Mouse (Mus musculus): ENCODE data around the gene Tet3.
A peak's percentile ranks its signal among the peaks of the same experiment; 100 is the strongest.

Tet3 gene

GRCm38 (mm10) chr6:83459034-83459644 is at the start of gene Tet3:
Gene Tet3 (minus strand): TSS chr6:83459084.
- DNase-seq (ENCODE audit: low read depth, low spot score), result no peak

DNA sequence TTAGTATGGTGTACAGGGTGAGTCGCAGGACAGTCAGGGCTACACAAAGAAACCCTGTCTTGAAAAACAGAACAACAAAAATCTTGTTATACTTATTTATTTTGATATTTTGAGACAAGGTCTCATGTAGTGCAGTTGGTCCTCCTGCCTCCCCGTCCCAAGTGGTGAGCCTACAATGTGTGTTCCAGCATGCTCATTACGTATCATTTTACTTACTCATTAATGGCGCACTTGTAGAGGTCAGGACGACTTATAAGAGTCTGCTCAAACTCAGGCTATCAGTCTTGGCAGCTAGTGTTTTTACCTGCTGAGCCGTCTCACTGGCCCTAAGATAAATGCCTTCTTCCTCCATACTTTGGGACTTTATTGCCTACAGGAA is 48.3 kb upstream of the Tet3 start:
- no peak for DNase-seq (ENCODE audit: low read depth, low spot score)

DNA sequence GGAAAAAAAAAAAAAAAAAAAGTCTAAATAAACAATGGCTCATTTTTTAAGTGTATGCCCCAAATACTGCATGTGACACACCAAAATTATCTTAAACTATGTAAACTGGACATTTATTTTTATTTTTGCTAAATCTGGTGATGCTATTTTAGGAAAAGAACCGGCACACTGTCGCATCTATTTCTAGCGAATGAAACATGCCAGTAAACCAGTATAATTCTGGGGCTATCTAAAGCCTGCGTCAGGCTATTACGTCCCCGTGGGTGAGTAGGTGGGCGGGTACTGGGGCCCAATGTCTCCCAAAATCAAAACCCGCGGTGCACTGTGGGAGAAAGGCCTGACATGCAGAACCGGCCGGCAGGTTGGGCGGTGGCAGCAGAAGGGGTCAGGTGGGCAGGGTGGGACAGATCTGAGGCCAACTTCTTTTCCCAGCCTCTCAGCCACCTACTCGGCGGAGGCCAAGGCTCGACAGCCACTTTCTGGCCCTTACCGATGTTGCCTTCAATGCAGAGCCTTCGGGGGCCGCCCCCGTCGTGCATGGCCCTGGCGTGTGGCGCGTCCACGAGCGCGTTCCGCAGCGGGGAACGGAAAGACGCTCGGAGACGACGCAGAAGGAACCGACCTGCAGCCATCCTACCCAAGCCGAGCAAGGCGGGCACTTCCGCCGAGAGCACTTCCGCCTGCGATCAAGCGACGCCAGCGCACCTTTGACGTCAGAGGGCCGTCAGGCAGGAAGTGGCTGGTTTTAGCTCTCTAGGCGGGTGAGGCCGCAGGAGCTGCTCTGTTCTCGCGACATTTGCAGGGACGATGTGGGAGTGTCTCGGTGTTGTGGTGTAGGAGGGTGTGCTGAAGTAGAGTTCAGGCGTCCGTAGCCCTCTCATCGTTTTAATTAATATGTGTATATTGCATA is 47.6 kb upstream of the Tet3 start, which contains the start of gene Dguok:
Gene Dguok (minus strand): TSS at position 712 of the 910 bp plus-strand sequence.
- peak; percentile 100 for DNase-seq (ENCODE audit: low read depth, low spot score)

DNA sequence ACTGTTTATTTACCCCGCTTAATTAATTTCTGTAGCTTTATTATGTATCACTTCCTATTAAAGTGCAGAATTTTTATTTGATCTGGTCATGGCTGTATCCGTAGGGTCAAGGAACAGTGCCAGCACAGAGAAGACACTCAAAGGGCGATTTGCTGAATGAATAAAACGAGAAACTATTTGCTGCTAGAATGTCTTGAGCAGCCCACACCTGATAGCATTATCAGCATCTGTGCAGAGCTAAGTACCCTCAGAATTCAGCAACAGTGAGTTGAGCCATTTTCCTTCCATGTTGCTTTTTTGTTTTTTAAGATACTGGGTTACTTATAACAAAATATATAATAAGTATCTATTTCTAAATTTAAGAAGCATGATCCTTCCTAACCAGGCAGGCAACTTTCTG is 46.7 kb upstream of the Tet3 start:
- DNase-seq (ENCODE audit: low read depth, low spot score), result no peak

DNA sequence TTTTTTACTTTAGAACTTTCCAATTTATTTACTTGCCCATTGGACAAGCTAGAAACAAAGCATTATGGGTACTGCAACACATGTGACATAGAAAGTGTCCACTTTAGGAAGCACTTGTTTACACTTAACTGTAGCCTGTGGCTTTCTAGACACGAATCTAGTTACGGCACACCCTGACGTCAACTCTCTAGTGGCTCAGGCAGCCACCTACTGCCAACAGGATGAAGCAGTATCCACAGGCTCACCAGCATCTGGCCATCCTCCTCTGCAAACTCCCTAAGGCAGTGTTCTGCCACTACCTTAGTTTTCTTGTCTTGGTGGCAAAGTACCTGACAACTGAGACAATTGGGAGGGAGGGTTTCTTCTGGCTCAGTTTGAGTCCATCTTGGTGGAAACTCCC is 44.5 kb upstream of the Tet3 start:
- no peak for DNase-seq (ENCODE audit: low read depth, low spot score)

DNA sequence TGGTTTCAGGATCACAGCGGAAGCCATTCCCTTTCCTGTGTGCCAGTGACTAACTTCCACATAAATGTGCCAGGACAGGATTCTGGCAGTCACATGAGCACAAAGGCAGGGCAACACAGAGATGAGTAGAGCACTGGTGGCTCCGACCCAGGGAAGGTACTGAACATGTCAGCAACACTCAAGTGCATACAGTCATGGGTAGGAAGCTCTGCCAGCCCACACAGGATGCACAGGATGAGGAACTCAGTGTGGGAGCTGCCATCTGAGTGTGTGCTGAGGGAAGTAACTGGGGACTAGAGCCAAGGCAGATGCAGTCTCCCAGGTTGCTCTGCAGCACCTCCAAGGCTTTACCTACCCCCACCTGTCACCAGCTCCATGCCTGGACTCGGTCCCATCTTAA is 43.8 kb upstream of the Tet3 start:
- no peak for DNase-seq (ENCODE audit: low read depth, low spot score)

DNA sequence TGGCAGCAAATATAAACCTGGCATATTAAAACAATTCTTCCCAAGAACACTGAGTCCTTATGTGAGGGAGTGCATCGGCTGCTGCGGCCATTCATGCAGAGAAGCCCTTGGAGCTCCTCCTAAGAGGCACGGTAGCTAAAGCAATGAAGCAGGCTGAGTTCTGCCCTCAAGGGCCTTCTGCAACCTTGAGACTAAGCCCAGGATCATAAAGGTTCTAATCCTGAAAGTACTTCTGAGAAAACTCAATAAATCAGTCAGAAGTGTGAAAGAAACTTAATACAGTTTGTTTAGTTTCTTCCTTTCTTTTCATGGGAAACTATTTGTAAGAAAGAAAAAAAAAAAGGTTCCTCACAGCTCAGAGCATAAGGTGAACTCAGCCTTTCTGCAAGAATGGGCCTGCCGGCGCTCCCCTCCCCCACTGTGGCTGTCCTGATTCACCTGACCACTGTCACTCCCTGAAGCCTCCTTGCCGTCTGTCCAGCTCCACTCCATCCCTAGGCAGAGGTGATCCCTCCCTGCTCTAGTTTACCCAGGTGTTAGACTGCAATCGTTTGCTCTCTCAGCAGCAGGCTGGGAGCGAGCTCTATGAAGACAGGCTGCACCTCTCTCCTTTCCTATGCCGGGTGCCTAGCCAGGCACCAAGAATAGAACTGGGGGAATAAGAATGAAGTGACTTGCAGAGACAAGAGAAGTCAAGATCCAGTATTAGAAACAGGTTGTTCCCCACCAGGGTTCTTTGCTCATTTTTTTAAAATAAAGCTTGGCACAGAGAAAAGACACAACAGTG is 42.8 kb upstream of the Tet3 start:
- no peak for DNase-seq (ENCODE audit: low read depth, low spot score)

DNA sequence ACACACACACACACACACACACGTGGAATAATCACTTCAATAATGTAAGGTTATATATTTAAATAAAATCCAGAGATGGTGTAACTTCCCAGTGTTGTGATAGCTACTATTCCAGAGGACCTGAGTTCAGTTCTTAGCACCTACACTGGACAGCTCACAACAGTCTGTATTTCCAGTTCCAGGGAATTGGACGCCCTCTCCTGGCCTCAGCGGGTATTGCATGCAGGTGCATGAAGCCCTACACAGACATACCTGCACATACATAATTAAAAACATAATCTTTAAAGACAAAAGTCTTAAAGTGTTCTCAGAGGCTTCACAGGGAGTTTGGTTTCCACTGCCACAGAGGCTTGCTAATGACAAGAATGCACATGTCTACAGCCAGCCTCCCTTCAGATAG is 41.6 kb upstream of the Tet3 start:
- DNase-seq (ENCODE audit: low read depth, low spot score), result no peak

- no peak for DNase-seq (ENCODE audit: low read depth, low spot score)
These were observed 40.2 kb upstream of the Tet3 start for GRCm38 (mm10) chr6:83499078-83499477.

DNA sequence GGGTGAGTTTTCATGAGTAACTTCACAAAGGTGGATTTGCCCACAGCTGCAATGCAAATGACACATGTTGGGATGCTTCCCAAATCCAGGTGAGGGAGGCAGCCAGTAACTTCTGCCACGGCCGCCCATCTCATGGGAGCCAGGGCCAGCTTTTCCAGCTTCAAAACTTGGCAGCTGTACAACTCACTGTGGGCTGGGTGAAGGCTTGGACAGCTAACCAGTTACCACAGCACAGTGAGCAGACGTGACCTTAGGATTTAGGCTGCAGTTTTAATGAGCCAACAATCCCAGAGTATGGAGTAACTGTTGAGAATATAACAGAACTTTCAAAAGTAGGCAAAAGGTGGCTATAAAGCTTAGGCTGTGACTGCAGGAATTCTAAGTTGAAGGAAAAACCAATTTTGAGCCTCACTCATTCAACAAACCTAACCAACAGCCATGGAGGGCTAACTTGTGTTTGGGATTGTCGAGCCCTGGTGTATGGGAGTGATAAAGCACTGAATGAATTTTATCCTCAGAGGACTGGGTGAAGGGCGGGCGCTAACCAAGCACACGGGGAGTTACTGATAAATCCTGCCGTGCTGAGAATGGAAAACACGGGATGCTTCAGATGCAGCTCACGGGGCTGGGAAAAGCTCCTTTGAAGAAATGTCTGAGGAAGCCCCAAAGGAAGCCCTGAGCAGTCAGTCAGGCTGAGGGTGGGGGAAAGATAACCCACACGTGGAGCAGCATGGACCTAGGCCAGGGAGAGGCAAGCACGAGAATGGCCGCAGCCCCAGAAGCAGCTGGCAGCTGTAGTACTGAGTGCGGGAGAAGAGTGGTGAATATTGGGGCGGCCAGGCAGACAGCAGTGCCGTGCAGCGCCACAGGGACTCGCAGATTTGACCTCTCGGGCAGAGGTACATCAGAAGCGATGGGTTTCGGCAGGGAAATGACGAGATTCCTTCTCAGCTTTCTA is 38.1 kb upstream of the Tet3 start:
- DNase-seq (ENCODE audit: low read depth, low spot score), result peak; percentile 81

- peak; percentile 94 for DNase-seq (ENCODE audit: low read depth, low spot score)
These were observed 37.3 kb upstream of the Tet3 start for GRCm38 (mm10) chr6:83496009-83496752.

GRCm38 (mm10) chr6:83490622-83491021 is 31.7 kb upstream of the Tet3 start:
- DNase-seq (ENCODE audit: low read depth, low spot score), result no peak

- no peak for DNase-seq (ENCODE audit: low read depth, low spot score)
These were observed 29.3 kb upstream of the Tet3 start for GRCm38 (mm10) chr6:83488200-83488599.

DNA sequence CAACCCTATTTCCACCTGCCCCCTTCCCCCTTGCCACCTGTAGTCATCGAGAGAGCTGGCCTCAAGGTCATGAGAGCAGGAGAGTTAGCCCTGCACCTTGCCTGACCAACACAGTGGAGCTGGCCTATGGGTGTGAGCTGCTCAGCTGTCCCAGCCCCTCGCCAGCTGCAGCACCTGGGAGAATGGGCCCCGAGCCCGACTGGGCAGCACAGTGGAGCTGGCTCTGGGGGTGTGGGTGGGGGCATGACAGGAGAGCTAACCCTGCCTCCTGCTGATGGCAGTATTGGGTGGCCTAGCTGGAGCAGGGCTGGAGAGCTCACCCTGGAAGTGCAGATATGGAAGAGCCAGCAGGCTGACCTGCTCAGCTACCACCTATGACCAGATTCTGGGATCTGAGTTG is 28.4 kb upstream of the Tet3 start:
- no peak for DNase-seq (ENCODE audit: low read depth, low spot score)

DNA sequence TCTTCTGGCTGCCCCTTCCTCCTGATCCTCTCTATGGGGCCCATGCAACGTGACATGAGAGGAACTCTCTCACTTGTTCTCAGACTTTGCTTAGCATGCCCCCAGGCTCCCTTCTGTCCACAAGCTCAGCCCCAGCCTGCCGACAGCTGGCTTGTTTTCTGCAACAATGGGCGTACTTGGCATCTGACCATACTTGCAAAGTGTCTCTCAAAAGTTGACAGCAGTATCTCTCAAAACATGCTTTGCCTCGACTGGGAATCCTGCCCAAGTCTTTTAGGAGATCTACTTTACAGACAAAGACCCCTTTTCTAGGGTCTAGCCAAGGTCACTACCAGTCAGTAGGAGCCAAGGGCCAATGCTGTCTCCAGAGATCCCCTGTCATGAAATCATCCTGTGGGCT is 27.0 kb upstream of the Tet3 start:
- DNase-seq (ENCODE audit: low read depth, low spot score), result no peak

DNA sequence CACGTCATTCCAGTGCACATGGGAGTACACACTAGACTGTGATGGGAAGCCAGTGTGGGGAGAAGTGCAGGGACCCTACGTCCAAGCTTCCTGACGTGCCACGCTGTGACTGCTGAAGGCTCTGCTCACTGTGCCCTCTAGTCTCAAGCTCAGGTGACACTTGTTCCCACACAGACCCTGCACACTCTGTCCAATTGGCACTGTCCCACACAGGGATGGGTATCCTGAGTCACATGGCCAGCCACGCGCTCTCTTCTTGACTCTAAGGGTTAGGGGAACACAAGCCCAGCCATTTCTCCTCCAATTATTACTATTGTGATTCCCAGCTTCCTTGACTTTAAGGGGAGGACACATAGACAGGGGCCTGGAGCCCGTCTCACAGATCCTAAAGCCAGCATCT is 24.9 kb upstream of the Tet3 start:
- DNase-seq (ENCODE audit: low read depth, low spot score), result no peak

DNA sequence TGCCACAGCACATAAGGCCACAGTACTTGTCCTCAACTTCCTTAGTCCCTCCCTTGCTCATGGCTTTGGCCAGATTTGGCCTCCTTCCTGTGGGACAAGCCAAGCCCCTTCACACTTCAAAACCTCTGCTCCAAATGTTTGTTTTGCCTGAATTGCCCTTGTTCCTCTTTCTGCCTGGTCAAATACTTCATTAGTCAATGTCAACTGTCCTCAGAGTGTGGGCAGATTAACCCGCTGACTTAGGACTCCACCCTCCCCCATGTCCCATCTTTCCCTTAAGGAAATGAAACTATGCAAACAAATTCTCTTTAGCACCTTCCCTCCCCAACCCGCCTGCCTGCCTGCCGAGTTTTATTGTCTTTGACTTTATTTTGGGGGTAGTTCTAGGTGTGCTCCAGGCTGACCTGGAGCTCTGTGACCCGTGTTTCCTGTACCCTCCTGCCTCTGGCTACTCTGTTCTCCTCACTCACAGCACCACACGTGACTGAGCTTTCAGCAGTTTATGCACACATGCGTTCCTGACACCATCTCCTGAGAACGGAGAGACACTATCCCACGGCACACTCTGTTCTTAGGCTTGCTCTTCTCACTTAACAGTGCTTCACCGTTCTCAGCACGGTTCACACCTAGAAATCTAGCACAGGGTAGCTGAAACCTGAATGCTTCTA is 23.7 kb upstream of the Tet3 start:
- no peak for DNase-seq (ENCODE audit: low read depth, low spot score)

GRCm38 (mm10) chr6:83480019-83480655 is 21.3 kb upstream of the Tet3 start:
- DNase-seq (ENCODE audit: low read depth, low spot score), result no peak

DNA sequence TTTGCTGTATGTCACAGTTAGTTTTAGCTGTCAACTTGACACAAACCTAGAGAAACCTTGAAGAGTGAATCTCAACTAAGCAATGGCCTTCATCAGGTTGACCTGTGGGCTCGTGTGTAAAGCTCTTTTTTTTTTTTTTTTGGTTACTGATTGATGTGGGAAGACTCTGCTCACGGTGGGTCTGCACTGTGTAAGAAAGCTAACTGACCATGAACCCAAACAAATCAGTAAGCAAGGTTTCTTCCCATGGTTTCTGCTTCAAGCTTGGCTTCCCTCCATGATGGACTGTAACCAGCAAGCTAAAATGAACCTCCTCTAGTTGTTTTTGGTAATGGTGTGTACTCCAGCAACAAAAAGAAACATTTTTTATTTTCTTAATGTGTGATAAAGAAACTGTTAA is 20.3 kb upstream of the Tet3 start:
- DNase-seq (ENCODE audit: low read depth, low spot score), result no peak
